Comparison of ENCODE assay signal across 26 mouse cellular contexts in the genomic region with DNA sequence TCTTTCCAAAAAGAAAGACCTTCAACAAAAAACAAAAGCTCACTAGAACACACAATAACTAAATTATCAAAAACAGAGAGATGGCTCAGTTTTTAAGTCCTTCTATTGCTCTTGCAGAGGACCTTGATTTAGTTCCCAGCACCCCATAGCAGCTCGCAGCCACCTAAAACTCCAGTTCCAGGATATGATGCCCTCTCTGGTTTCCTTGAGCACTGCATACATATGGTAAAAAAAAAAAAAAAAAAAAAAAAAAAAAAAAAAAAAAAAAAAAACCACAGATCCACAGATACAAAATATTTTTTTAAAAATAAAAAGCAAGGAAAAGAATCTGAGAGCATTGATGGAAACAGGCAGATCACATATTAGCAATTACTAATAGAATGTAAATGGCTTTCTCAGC.
"Had no signal": no experiment of that assay in that cellular context is flagged by ENCODE, and none has a peak within 500 bp of the region (broad histone marks: within the 10 kb centered on the region; RNA-seq: fewer than 3 reads in every experiment).

No protein-coding gene starts in this region.

- H3K4me1 ChIP-seq: embryonic facial prominence, embryonic 10.5 days; embryonic facial prominence, embryonic 12.5 days; embryonic facial prominence, embryonic 13.5 days; embryonic facial prominence, embryonic 15.5 days; forebrain, embryonic 10.5 days; forebrain, embryonic 12.5 days; forebrain, embryonic 13.5 days; forebrain, embryonic 15.5 days had no signal

- H3K9ac ChIP-seq: embryonic facial prominence, embryonic 12.5 days; embryonic facial prominence, embryonic 13.5 days; embryonic facial prominence, embryonic 15.5 days; forebrain, embryonic 12.5 days; forebrain, embryonic 13.5 days; forebrain, embryonic 15.5 days; forebrain, postnatal 0 days had no signal

- H3K36me3 ChIP-seq: embryonic facial prominence, embryonic 10.5 days; embryonic facial prominence, embryonic 12.5 days; embryonic facial prominence, embryonic 13.5 days; embryonic facial prominence, embryonic 15.5 days; forebrain, embryonic 10.5 days; forebrain, embryonic 12.5 days; forebrain, embryonic 15.5 days had no signal

- DNase-seq: cerebellum, adult 8-10 months; cerebellum, adult 9-10 months; cerebellum, adult 9-11 months; cerebellum, postnatal 10 days; cerebellum, postnatal 14 days; cerebellum, postnatal 25 days; cerebellum, postnatal 36 days; embryo, embryonic 11 days; forebrain, postnatal 0 days; gastrocnemius, adult 2 months; gastrocnemius, postnatal 10 days; gastrocnemius, postnatal 14 days; gastrocnemius, postnatal 25 days; gastrocnemius, postnatal 36 days; heart, adult 11 months; heart, adult 18-20 months; heart, adult 2 months had no signal

- H3K4me3 ChIP-seq: embryonic facial prominence, embryonic 10.5 days; embryonic facial prominence, embryonic 12.5 days; embryonic facial prominence, embryonic 13.5 days; embryonic facial prominence, embryonic 15.5 days; erythroblast, embryonic 14.5 days; forebrain, embryonic 10.5 days; forebrain, embryonic 12.5 days; forebrain, embryonic 13.5 days; forebrain, embryonic 15.5 days; gastrocnemius, adult 2 months; heart, adult 2 months had no signal

- H3K27ac ChIP-seq: embryonic facial prominence, embryonic 10.5 days; embryonic facial prominence, embryonic 12.5 days; embryonic facial prominence, embryonic 13.5 days; embryonic facial prominence, embryonic 15.5 days; forebrain, embryonic 10.5 days; forebrain, embryonic 12.5 days; forebrain, embryonic 13.5 days; forebrain, embryonic 15.5 days; gastrocnemius, adult 2 months; heart, adult 2 months had no signal

- H3K9me3 ChIP-seq: embryonic facial prominence, embryonic 10.5 days; embryonic facial prominence, embryonic 12.5 days; embryonic facial prominence, embryonic 13.5 days; embryonic facial prominence, embryonic 15.5 days; forebrain, embryonic 10.5 days; forebrain, embryonic 12.5 days; forebrain, embryonic 13.5 days; forebrain, embryonic 15.5 days had no signal

- H3K27me3 ChIP-seq: embryonic facial prominence, embryonic 12.5 days; embryonic facial prominence, embryonic 13.5 days; embryonic facial prominence, embryonic 15.5 days; forebrain, embryonic 12.5 days; forebrain, embryonic 13.5 days; forebrain, embryonic 15.5 days had no signal
